Mouse (Mus musculus) thymus, postnatal 14 days (tissue): ENCODE measurements around the gene Olfr67.
"Not testable (repeated sequence)": the region's sequence is repeated elsewhere in the genome, so short reads cannot be mapped to it uniquely, and the experiment has no call there.

Source experiments
- DNase-seq: peaks from one replicate; pipeline ENCODE4 v3.0.0; 2021

Gene Olfr67

GRCm38 (mm10) chr7:103791721-103792120, at the start of gene Olfr67:
Olfr67 (minus strand) TSS chr7:103791821.
- no peak for DNase-seq

DNA sequence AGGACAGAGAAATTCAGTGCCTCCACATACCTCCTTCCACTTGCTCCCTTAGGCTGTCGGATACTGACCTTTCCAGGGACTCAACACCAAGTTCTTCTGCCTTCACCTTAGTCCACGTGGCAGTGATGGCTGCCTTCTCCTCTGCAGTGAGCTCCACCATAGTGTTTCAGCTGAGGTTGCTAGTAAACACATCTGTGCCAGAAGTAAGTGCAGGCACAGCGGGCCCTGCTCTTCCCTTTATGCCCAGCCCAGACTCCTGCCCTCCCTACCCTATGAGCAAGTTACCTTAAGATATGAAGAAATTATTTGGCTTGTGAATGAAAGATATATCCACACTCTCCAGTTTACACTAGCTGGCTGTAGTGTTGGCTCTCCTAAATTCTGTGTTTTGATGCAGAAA, 48.6 kb upstream of the Olfr67 start, which contains the start of gene Hbb-bh2:
Gene Hbb-bh2 (minus strand): TSS at position 253 of the 400 bp plus-strand sequence.
- DNase-seq = no peak

DNA sequence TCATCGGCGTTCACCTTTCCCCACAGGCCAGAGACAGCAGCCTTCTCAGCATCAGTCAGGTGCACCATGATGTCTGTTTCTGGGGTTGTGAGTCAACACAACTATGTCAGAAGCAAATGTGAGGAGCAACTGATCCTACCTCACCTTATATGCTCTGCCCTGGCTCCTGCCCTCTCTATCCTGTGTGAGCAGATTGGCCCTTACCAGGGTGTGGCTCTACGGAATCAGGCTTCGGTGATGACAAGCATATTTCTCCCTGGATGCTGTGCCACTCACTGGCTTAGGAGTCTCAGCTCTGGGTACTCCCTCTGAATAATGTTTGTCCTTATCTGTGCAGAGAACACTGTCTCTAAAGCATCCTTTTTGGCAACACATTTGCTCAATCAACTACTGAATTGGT, 36.2 kb upstream of the Olfr67 start, which contains the start of gene Hbb-bs:
Gene Hbb-bs (minus strand): TSS at position 289 of the 400 bp plus-strand sequence.
- no peak for DNase-seq

- DNase-seq = not testable (repeated sequence)
These were observed 35.5 kb upstream of the Olfr67 start for GRCm38 (mm10) chr7:103827139-103827538.

DNA sequence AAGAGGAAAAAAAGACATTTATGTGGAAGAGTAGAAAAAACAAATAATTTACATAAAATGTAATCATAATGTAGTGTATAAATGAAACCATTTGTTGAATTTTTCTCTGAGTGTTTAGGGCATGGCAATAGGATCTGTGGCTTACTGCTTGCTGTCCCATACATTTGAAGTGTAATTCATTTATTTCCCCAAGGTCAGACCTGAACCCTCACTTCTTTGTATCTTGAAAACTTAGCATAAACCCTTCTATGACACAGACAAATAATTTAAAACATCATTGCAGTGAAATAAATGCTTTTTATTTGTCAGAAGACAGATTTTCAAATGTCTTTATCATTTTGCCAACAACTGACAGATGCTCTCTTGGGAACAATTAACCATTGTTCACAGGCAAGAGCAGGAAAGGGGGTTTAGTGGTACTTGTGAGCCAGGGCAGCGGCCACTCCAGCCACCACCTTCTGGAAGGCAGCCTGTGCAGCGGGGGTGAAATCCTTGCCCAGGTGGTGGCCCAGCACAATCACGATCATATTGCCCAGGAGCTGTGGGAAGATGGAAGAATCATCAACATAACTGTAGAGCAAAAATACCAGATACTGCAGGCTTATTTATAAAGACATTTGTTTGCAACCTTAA, 34.8 kb upstream of the Olfr67 start:
- DNase-seq = no peak

GRCm38 (mm10) chr7:103825536-103826254, 34.1 kb upstream of the Olfr67 start:
- no peak for DNase-seq

GRCm38 (mm10) chr7:103824597-103824996, 33.0 kb upstream of the Olfr67 start:
- no peak for DNase-seq

DNA sequence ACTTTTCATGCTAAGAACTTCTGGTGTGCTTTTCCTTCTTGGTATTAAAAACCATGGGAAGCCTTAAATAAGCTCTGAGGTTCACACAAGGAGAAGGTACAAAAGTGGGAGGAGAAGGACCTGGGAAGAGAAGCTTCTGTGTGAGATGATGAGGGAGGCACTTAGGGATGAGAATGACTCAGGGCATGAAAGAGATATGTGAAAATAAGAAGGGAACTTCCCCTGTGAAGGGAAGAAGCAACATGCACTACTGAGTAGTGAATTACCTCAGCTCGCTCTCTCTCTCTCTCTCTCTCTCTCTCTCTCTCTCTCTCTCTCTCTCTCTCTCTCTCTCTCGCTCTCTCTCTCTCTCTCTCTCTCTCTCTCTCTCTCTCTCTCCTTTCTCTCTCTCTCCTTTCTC, 23.5 kb upstream of the Olfr67 start:
- DNase-seq = not testable (repeated sequence)

- DNase-seq = no peak
These were observed 22.1 kb upstream of the Olfr67 start, which contains the start of gene Hbb-bt for GRCm38 (mm10) chr7:103813766-103814165. Hbb-bt (minus strand) TSS chr7:103813996.

DNA sequence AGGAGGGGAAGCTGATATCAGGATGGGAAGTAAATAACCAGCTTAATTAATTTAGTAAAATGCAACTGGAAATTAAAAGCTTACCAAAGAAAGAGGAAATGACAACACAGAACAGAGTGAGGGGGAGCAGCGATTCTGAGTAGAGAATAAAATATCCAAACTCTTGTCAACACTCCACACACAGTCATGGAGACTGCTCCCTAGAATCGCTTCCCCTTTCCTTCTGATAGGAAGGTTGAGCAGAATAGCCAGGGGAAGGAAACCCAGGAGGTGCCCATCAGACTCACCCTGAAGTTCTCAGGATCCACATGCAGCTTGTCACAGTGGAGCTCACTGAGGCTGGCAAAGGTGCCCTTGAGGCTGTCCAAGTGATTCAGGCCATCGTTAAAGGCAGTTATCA, 21.5 kb upstream of the Olfr67 start:
- not testable (repeated sequence) for DNase-seq

- DNase-seq = no peak
These were observed 20.6 kb upstream of the Olfr67 start for GRCm38 (mm10) chr7:103812174-103812573.

DNA sequence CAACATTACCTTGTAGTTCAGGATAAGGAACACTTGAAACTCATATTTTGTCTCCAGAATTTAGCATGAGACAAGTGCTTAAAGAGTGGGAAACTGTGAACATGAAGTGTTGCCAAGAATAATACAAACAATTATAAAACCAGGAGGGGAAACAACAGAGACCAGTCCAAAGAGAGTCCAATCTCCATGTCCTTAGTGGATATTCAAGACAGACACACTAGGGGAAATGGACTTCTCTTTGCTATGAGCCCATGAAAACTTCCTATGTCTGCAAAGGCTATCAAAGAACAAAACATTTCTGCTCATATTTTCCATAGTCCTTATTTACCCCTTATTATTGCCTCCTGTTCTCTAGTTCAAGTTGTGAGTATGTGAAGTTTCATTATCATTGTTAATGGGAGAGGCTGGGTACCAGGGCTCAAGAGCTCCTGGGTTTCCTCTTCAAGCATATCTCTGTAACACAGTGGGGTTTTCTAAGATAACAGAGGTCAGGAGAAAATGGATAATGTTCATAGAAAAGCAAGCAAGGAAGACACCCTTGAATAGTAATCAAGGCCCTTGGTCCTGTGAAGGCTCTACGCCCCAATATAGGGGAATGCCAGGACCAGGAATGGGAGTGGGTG, 19.7 kb upstream of the Olfr67 start:
- no peak for DNase-seq

- DNase-seq = no peak
These were observed 19.1 kb upstream of the Olfr67 start for GRCm38 (mm10) chr7:103810746-103811145.

GRCm38 (mm10) chr7:103810296-103810695, 18.7 kb upstream of the Olfr67 start:
- no peak for DNase-seq

- DNase-seq = no peak
These were observed 18.2 kb upstream of the Olfr67 start for GRCm38 (mm10) chr7:103809801-103810155.

DNA sequence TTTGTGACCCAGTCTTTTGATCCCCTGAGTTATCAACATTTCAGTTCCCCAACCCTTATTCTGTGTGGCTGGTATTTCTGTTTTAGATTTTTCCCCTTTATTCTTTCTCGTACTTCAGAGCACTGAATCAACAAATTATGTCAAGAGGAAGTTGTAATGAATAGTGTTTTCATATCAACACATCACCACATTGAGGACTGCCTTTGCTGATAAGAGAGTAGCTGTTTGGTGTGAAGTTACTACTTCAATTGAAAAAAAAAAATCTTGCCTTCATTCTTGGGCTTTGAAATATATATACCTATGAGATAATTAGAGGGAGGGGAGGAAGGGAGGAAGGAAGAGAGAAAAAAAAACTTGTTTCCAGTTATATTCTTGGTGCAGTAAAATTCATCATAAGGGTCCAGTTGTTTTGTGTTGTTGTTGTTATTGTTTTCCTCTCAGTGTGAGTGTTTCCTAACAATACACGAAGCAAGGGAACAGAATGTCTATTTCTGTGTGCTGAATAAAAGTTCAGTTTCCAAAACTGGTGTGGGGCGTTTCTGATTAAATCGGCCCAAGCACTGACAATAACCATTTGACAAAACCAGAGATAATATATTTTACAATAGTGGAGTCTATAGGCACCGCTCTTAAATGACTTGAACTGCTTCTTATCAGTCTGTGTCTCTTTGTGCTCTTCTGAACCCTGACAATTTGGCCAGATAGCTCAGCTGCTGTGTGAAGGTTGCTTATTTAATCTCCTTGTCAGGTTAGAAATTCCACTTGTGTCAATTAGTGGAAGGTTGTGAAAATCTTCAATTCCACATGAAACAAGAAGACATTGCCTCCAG, 17.6 kb upstream of the Olfr67 start:
- no peak for DNase-seq

DNA sequence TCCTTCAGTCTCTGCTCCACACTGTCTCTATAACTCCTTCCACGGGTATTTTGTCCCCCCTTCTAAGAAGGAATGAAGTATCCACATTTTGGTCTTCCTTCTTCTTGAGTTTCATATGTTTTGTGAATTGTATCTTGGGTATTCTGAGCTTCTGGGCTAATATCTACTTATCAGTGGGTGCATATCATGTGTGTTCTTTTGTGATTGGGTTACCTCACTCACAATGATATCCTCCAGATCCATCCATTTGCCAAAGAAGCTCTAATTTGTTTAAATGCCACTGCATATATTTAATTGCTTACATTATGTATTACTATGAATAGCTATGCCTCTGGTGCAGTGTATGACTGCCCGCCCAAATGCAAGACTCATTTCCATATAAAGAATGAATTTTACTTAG, 16.5 kb upstream of the Olfr67 start:
- DNase-seq = not testable (repeated sequence)

DNA sequence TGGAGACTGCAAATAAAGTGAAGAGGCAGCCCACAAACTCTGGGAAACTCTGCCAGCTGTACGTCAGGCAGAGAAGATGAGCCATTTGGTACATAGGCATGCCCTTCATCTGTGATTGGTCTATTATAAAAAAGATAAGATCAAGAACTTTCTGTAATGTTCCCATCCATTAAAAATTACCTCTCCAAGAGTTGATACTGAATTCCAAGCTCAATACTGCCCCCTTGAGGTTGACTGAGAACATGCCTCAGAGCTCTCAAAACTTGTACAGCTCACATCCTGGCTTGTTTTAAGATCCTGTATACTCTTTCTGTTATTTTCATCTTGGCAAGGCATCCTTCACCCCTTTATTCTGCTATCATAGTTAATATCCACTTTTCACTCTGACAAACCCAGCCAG, 15.2 kb upstream of the Olfr67 start:
- peak; percentile 15 for DNase-seq

GRCm38 (mm10) chr7:103792669-103793388, 1.2 kb upstream of the Olfr67 start:
- DNase-seq = no peak

DNA sequence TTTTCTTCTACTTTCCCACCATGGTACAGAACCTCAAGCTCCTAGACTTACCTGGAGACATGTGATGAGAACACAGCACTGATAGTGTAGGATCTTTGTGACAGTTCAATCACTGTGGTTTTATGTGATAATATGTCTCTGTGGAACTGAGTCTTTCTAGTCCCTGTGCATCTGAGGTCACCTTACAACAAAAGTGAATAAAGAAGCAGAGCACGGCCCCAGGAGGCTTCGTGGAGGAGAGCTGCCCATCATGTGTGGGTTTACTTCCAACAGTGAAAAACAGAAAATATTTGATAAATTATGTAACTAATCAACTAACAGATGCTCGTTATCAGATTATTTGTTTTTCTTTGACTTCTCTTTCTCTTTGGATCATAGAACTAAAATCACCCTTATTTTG, 12.0 kb downstream of the Olfr67 start, which contains the start of gene Olfr68:
Gene Olfr68 (minus strand): TSS at position 101 of the 400 bp plus-strand sequence.
- no peak for DNase-seq

- DNase-seq = not testable (repeated sequence)
These were observed 14.0 kb downstream of the Olfr67 start for GRCm38 (mm10) chr7:103777652-103778051.

DNA sequence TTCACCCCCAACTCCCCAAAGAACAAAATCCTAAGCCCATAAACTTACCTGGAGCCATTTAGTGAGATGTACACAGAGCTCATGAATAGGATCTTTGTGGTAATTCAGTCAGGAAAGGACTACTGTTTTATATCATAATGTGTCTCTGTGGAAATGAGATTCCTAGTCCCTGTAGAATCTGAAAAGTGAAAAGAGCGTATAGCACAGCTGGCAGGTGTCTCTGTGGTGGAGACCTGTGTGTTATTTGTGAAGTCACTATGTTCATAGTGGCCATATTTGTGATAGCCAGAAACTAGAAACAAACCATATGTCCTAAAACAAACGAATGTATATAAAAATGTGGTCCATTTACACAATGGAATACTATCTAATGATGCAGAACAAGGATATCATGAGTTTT, 20.1 kb downstream of the Olfr67 start, which contains the start of gene Olfr69:
Gene Olfr69 (minus strand): TSS at position 101 of the 400 bp plus-strand sequence.
- DNase-seq = no peak
